Mouse (Mus musculus): ENCODE measurements around the gene Mrgprg. TPM values are rescaled to one million over a fixed set of nuclear protein-coding genes. Genes with fewer than 3 reads are reported as not detected.

Mrgprg gene
- polyA plus RNA-seq, 1 experiment = 1.7 TPM

GRCm38 (mm10) chr7:143755357-143756124 lies 11.3 kb downstream of the Mrgprg start:
- DNase-seq (ENCODE audit: low read depth) = no peak

GRCm38 (mm10) chr7:143753990-143754715 lies 12.6 kb downstream of the Mrgprg start:
- no peak for DNase-seq (ENCODE audit: low read depth)

GRCm38 (mm10) chr7:143752606-143753005 lies 14.2 kb downstream of the Mrgprg start:
- no peak for DNase-seq (ENCODE audit: low read depth)

GRCm38 (mm10) chr7:143752056-143752455 lies 14.7 kb downstream of the Mrgprg start:
- no peak for DNase-seq (ENCODE audit: low read depth)

GRCm38 (mm10) chr7:143751380-143751779 lies 15.4 kb downstream of the Mrgprg start:
- DNase-seq (ENCODE audit: low read depth) = peak; percentile 58

GRCm38 (mm10) chr7:143749045-143749444 lies 17.7 kb downstream of the Mrgprg start:
- no peak for DNase-seq (ENCODE audit: low read depth)

- DNase-seq (ENCODE audit: low read depth) = no peak
These were observed 18.5 kb downstream of the Mrgprg start for GRCm38 (mm10) chr7:143748041-143748868.

- DNase-seq (ENCODE audit: low read depth) = no peak
These were observed 26.1 kb downstream of the Mrgprg start for GRCm38 (mm10) chr7:143740653-143741052.

- no peak for DNase-seq (ENCODE audit: low read depth)
These were observed 27.0 kb downstream of the Mrgprg start for GRCm38 (mm10) chr7:143739511-143740461.

GRCm38 (mm10) chr7:143738601-143739006 lies 28.2 kb downstream of the Mrgprg start:
- no peak for DNase-seq (ENCODE audit: low read depth)

- DNase-seq (ENCODE audit: low read depth) = no peak
These were observed 28.6 kb downstream of the Mrgprg start for GRCm38 (mm10) chr7:143738194-143738593.

- no peak for DNase-seq (ENCODE audit: low read depth)
These were observed 33.0 kb downstream of the Mrgprg start for GRCm38 (mm10) chr7:143733746-143734145.

GRCm38 (mm10) chr7:143729886-143730285 lies 36.9 kb downstream of the Mrgprg start:
- DNase-seq (ENCODE audit: low read depth) = no peak

- DNase-seq (ENCODE audit: low read depth) = no peak
These were observed 40.4 kb downstream of the Mrgprg start for GRCm38 (mm10) chr7:143726396-143726795.

- DNase-seq (ENCODE audit: low read depth) = no peak
These were observed 43.0 kb downstream of the Mrgprg start for GRCm38 (mm10) chr7:143723841-143724240.

- no peak for DNase-seq (ENCODE audit: low read depth)
These were observed 44.1 kb downstream of the Mrgprg start for GRCm38 (mm10) chr7:143722646-143723045.

GRCm38 (mm10) chr7:143717811-143718210 lies 49.0 kb downstream of the Mrgprg start:
- no peak for DNase-seq (ENCODE audit: low read depth)

Data from gonadal fat pad, adult 2 months (tissue).